Mouse (Mus musculus): ENCODE results near the gene Pik3cd.

GRCm38 (mm10) chr4:149701426-149702209 lies 753 bp downstream of the Pik3cd start:
- TF ChIP-seq CTCF (conservative IDR thresholded peaks at IDR 0.05 in 1 of 2, IDR thresholded peaks at IDR 0.05 in 1 of 2; ENCODE audit: low read depth in 2 of 2, low read length in 2 of 2): no peak
- no peak for TF ChIP-seq GABPA (IDR thresholded peaks at IDR 0.05; ENCODE audit: insufficient replicate concordance, low read depth, low read length)
- no peak for TF ChIP-seq USF1 (IDR thresholded peaks at IDR 0.05; ENCODE audit: low read depth, low read length)
- peak; percentile 98 for TF ChIP-seq NELFE (IDR thresholded peaks at IDR 0.05; ENCODE audit: low read depth, low read length)
- peak; percentile 96 for TF ChIP-seq POLR2A (IDR thresholded peaks at IDR 0.05; ENCODE audit: low read depth, low read length)
- TF ChIP-seq BHLHE40 (IDR thresholded peaks at IDR 0.05; ENCODE audit: low read depth, low read length): peak; percentile 54; the same call in 1 of the 2 replicates
- TF ChIP-seq HCFC1 (IDR thresholded peaks at IDR 0.05; ENCODE audit: low read depth, low read length): no peak; the same call in 1 of the 2 replicates
- TF ChIP-seq SIN3A (IDR thresholded peaks at IDR 0.05; ENCODE audit: low read length): 0 out of 2 replicates have a peak, but pooled peaks have one; percentile 4
- no peak for TF ChIP-seq UBTF (IDR thresholded peaks at IDR 0.05; ENCODE audit: low read depth, low read length)
- TF ChIP-seq EP300 (IDR thresholded peaks at IDR 0.05; ENCODE audit: low read length): 0 out of 2 replicates have a peak, but pooled peaks have one; percentile 36
